In the genomic region with DNA sequence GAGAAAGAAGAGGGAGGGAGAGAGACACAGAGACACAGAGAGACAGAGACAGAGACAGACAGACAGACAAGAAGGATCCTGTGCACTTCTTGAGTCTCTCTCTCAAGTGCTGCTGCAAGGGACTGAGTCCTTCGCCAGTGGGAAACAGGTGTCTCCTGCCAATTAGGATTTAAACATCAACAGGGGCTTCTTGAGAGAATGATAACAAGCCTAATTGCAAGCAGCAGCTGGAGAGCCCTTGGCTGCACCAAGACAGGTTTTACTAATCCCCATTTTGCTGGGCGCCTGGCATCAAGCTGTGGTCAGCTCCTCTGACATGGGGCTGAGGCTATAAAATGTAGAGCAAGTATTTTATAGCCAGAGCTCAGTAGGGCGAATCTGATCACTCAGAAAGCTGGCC, we compare ENCODE assay signal across 28 mouse cellular contexts.
"Had no signal": no experiment of that assay in that cellular context is flagged by ENCODE, and none has a peak within 500 bp of the region (broad histone marks: within the 10 kb centered on the region; RNA-seq: fewer than 3 reads in every experiment).

No protein-coding gene starts in this region.

- H3K9ac ChIP-seq: heart, embryonic 12.5 days; hindbrain, embryonic 12.5 days; hindbrain, embryonic 14.5 days; intestine, embryonic 15.5 days; kidney, embryonic 15.5 days; limb, embryonic 12.5 days; limb, embryonic 15.5 days; liver, embryonic 12.5 days; liver, embryonic 14.5 days had no signal

- H3K9me3 ChIP-seq: heart, embryonic 10.5 days; heart, embryonic 12.5 days; hindbrain, embryonic 10.5 days; hindbrain, embryonic 12.5 days; intestine, embryonic 15.5 days; kidney, embryonic 15.5 days; limb, embryonic 12.5 days; limb, embryonic 15.5 days; liver, embryonic 12.5 days had no signal

- DNase-seq: gastrocnemius, adult 2 months; gastrocnemius, postnatal 10 days; gastrocnemius, postnatal 25 days; heart, adult 18-20 months; heart, postnatal 10 days; heart, postnatal 4 days; kidney, adult 18-20 months; kidney, adult 9 months; kidney, postnatal 14 days; kidney, postnatal 36 days; layer of hippocampus, adult 9-11 months; layer of hippocampus, postnatal 36 days; left cerebral cortex, postnatal 4 days had no signal

- H3K4me2 ChIP-seq: heart, embryonic 12.5 days; hindbrain, embryonic 12.5 days; hindbrain, embryonic 14.5 days; intestine, embryonic 15.5 days; kidney, embryonic 15.5 days; limb, embryonic 12.5 days; limb, embryonic 15.5 days; liver, embryonic 12.5 days had no signal

- H3K4me3 ChIP-seq: gastrocnemius, adult 2 months; heart, embryonic 10.5 days; heart, embryonic 12.5 days; hindbrain, embryonic 10.5 days; hindbrain, embryonic 12.5 days; intestine, embryonic 15.5 days; kidney, embryonic 15.5 days; limb, embryonic 12.5 days; limb, embryonic 15.5 days; liver, embryonic 12.5 days had no signal

- H3K27ac ChIP-seq: gastrocnemius, adult 2 months; heart, embryonic 10.5 days; hindbrain, embryonic 10.5 days; hindbrain, embryonic 12.5 days; hindbrain, embryonic 14.5 days; intestine, embryonic 15.5 days; kidney, embryonic 15.5 days; kidney, postnatal 0 days; liver, embryonic 12.5 days; liver, embryonic 14.5 days had no signal

- H3K36me3 ChIP-seq: heart, embryonic 10.5 days; heart, embryonic 12.5 days; hindbrain, embryonic 10.5 days; hindbrain, embryonic 12.5 days; intestine, embryonic 15.5 days; kidney, embryonic 15.5 days; limb, embryonic 12.5 days; limb, embryonic 15.5 days; liver, embryonic 12.5 days had no signal

- ATAC-seq: hindbrain, embryonic 16.5 days; inflammation-experienced regulatory T-cells, adult 6 months; intestine, embryonic 15.5 days; intestine, postnatal 0 days; liver, embryonic 12.5 days had no signal

- H3K4me1 ChIP-seq: hindbrain, embryonic 12.5 days; intestine, embryonic 15.5 days; liver, embryonic 12.5 days had no signal

- H3K27me3 ChIP-seq: heart, embryonic 12.5 days; hindbrain, embryonic 12.5 days; intestine, embryonic 15.5 days; kidney, embryonic 15.5 days; limb, embryonic 12.5 days; limb, embryonic 15.5 days; liver, embryonic 12.5 days had no signal
